Mouse (Mus musculus) limb, embryonic 12.5 days (tissue): ENCODE measurements at regions not wholly inside any gene's neighbourhood (a gene's known extent, or its start where the extent isn't known, plus 50 kb on each side); places are given as distances from the start of the nearest gene placed in this dataset.

ENCODE experiments used
- ATAC-seq: fragments of 200-750 bp; cut with Nextera tagmentation; 2 replicates; pipeline ENCODE4 v1.8.0; 2017; ENCODE audit warnings: low read depth, moderate TSS enrichment; ENCODE audit not compliant: insufficient number of reproducible peaks, insufficient read depth, low FRiP score, low TSS enrichment
- H3K27ac ChIP-seq: fragments of 300-500 bp; sonication (generic); 2 replicates; pipeline ENCODE4 v1.5.1; 2016; ENCODE audit warnings: mild to moderate bottlenecking, moderate library complexity
- H3K27me3 ChIP-seq: fragments of 300-500 bp; sonication (generic); 2 replicates; pipeline ENCODE4 v1.6.1; 2016; ENCODE audit warnings: mild to moderate bottlenecking, moderate library complexity
- H3K36me3 ChIP-seq: fragments of 300-500 bp; sonication (generic); 2 replicates; pipeline ENCODE4 v1.6.1; 2016; ENCODE audit warnings: mild to moderate bottlenecking, moderate library complexity
- H3K4me1 ChIP-seq: fragments of 300-500 bp; sonication (generic); replicated peaks from 2 replicates; pipeline ENCODE4 v1.6.1; 2016
- H3K4me2 ChIP-seq: fragments of 300-500 bp; sonication (generic); 2 replicates; pipeline ENCODE4 v1.6.1; 2016; ENCODE audit warnings: mild to moderate bottlenecking, moderate library complexity
- H3K4me3 ChIP-seq: fragments of 300-500 bp; sonication (generic); replicated peaks from 2 replicates; pipeline ENCODE4 v1.5.1; 2016; ENCODE audit warnings: mild to moderate bottlenecking
- H3K9ac ChIP-seq: fragments of 300-500 bp; sonication (generic); replicated peaks from 2 replicates; pipeline ENCODE4 v1.6.1; 2016; ENCODE audit warnings: mild to moderate bottlenecking, moderate library complexity
- H3K9me3 ChIP-seq: fragments of 300-500 bp; sonication (generic); 2 replicates; pipeline ENCODE4 v1.6.1; 2016; ENCODE audit warnings: mild to moderate bottlenecking, moderate library complexity
- WGBS: fragments of 180-500 bp; shearing (Covaris S2); methylation state at CpG from one replicate; pipeline ENCODE4 v1.1.7; 2016; 5-methylcytosine and 5-hydroxymethylcytosine counted together

DNA sequence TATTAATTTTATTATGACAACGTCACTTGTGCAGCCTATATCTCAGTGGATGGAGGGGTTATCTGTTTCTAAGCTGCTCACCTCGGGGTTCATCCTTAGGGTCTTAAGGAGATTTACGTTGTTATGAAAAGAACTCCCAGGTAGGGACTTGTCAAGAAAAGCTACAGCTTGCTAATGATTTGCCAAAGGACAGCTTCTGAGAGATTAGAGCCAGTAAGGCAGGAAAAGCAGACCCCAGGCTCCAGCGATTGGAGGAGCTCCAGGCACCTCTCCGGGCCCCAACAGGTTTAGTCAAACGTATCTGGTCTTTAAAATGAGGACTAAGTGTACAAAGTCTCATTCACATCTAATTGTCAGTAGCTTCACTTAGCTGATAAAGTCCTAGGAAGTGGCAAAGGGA lies 59.8 kb upstream of the Lpar1 start:
- H3K27ac ChIP-seq, result no peak overlapping the region
- no peak overlapping the region for H3K9ac ChIP-seq
- ATAC-seq, result no peak
- no peaks in the 10 kb centered on the region for H3K27me3 ChIP-seq
- 0 out of 2 replicates have a peak, but pooled peaks cover 5% of the 10 kb centered on the region for H3K4me1 ChIP-seq
- no peaks in the 10 kb centered on the region for H3K36me3 ChIP-seq
- no peak overlapping the region for H3K4me3 ChIP-seq
- 0 out of 2 replicates have a peak, but pooled peaks cover 3% of the 10 kb centered on the region for H3K9me3 ChIP-seq
- H3K4me2 ChIP-seq, result no peak overlapping the region
- 44% methylated on average over 6 of the region's 6 CpGs for WGBS

DNA sequence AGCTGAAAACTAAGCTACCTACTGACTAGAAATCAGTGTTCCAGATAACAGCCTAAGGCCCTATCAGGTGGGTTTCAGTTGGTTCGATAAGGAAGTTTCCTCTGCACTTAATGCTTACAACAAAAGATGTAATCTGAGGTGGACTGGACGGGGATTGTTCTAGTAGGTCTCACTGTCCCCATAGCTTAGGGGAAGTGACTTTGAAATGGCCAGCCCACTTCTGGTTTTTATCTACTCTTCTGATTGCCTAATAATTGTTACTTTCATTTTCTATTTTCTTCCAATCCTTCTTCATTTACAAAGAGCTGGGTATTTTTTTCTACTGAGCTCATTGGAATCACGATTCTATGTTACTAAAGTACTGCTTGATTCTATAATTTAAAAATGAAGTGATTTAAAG lies 59.3 kb upstream of the Lpar1 start:
- Histone ChIP-seq H3K4me3 (no peak overlapping the region), H3K9ac (no peak overlapping the region), H3K9me3 (0 out of 2 replicates have a peak, but pooled peaks cover 3% of the 10 kb centered on the region), H3K27ac (no peak overlapping the region), H3K4me2 (no peak overlapping the region), H3K4me1 (0 out of 2 replicates have a peak, but pooled peaks cover 5% of the 10 kb centered on the region), H3K36me3 (no peaks in the 10 kb centered on the region), H3K27me3 (no peaks in the 10 kb centered on the region)
- 84% methylated on average over 3 of the region's 3 CpGs for WGBS
- ATAC-seq, result no peak

DNA sequence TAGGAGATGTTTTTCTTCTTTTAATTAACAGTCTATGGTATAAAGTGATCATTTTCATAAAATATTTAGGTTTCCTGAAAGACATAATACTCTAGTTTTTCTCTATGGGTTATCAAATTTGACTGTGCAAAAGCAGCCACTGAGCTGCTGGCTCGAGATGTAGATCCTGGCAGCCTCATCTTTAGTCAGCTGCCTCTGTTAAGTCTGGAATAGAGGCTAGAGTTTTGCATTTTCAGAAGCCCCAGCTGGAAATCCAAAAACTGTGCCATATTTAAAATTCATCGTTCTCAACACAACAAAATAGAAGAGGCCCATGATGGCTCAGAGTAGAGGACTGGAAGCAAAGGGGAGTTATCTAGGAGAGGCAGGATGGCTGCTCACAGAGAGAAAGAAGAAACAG lies 53.8 kb upstream of the Lpar1 start:
- Histone ChIP-seq H3K4me1 (no peaks in the 10 kb centered on the region), H3K27me3 (no peaks in the 10 kb centered on the region), H3K4me3 (no peak overlapping the region), H3K9ac (no peak overlapping the region), H3K27ac (no peak overlapping the region), H3K36me3 (no peaks in the 10 kb centered on the region), H3K9me3 (no peaks in the 10 kb centered on the region), H3K4me2 (no peak overlapping the region)
- no peak for ATAC-seq
- 93% methylated on average over 2 of the region's 2 CpGs for WGBS

DNA sequence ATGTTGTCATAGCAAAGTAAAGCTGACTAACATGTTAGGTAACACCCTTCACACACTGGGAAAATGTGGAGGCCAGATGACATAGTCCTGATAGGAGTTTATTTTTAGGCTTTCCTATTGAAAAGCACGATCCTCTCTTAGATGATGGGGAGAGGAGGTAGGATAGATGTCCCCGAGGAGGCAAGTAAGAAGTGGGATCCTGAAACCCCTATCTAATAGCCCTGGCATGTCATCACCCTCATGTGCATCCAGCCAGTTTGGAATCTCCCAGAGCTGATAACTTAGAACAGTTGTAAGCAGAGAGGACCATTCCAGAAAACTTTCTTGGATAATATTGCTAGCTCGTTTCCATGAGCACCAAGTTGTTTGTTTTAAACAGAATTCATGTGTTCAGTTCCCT lies 52.2 kb upstream of the Lpar1 start:
- Histone ChIP-seq H3K4me1 (no peaks in the 10 kb centered on the region), H3K4me2 (no peak overlapping the region), H3K9me3 (no peaks in the 10 kb centered on the region), H3K9ac (no peak overlapping the region), H3K27me3 (no peaks in the 10 kb centered on the region), H3K27ac (no peak overlapping the region), H3K36me3 (no peaks in the 10 kb centered on the region), H3K4me3 (no peak overlapping the region)
- no peak for ATAC-seq
- WGBS, result 81% methylated on average over 3 of the region's 3 CpGs
